Mouse (Mus musculus): ENCODE data around the gene Ccdc96. TPM values are rescaled to one million over a fixed set of nuclear protein-coding genes. Genes with fewer than 3 reads are reported as not detected.

Ccdc96 gene
- polyA plus RNA-seq, 1 experiment from 2014 or later, result 0.15 TPM

DNA sequence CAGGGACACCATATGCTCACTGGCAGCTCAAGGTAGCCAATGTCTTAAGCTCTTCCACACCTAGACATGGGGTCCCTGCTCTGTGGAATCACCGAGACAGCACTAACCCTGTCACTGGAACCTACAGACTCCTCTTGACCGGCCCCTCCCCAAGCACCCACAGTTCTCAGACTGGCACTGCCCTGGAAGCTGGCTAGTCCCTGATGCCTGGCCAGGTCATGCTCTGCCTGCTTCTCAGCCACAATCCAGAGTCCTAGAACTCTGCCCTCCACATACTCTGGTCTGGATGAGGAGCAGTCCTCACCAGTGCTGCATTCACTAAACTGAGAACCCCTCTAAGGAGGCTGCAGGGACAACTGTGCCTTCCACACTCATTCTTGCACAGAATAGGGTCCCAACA, 26.6 kb downstream of the Ccdc96 start:
- Histone ChIP-seq H3K9ac (no peak overlapping the region), H3K27me3 (no peaks in the 10 kb centered on the region), H3K4me3 (no peak overlapping the region), H3K4me2 (replicated peaks) (no peak overlapping the region), H3K4me1 (no peaks in the 10 kb centered on the region), H3K9me3 (no peaks in the 10 kb centered on the region), H3K36me3 (peaks cover 93% of the 10 kb centered on the region), H3K27ac (no peak overlapping the region)
- no peak for ATAC-seq (ENCODE audit: low FRiP score, low read depth)
- WGBS, result 91% methylated on average over 2 of the region's 2 CpGs

DNA sequence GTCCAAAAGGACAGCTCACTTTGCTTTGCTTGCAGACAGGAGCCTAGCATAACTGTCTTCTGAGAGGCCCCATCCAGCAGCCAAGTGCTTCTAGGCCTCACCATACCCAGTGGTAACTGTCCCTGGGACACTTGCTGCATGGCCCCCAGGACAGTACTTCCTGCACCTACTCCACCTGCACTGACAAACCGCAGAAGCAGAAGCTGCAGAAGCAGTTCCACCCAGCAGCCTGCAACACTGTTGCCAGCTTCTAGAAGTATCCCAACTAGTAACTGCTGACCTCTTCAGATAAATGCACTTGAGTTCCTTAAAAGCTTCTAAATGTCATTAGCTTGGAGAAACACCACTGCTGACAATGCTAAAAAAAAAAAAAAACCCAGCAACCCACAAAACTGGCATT, 30.7 kb downstream of the Ccdc96 start:
- Histone ChIP-seq H3K4me1 (no peaks in the 10 kb centered on the region), H3K27me3 (no peaks in the 10 kb centered on the region), H3K36me3 (peaks cover 93% of the 10 kb centered on the region), H3K9me3 (no peaks in the 10 kb centered on the region), H3K4me2 (replicated peaks) (no peak overlapping the region), H3K27ac (no peak overlapping the region), H3K9ac (no peak overlapping the region), H3K4me3 (no peak overlapping the region)
- WGBS, result 96% methylated on average over 1 of the region's 1 CpGs
- ATAC-seq (ENCODE audit: low FRiP score, low read depth), result no peak

DNA sequence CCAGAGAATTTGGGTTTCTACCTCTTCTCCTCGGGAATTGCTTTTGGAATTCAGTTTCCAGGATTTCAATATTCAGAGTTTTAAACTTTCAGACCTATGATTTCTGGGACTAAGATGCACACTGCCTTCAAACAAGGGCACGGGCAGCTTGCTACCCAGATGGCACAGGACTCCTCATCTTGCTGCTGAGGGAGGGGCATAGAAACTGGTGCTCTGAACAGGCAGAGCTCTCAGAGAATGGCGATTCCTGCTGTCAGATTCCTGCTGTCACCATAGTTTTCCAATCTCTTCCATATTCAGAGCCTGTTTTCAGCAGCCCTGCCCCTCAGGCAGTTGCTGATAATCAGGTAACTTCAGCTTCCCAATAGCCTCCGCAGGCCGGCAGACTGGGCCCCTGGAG, 31.2 kb downstream of the Ccdc96 start:
- no peaks in the 10 kb centered on the region for H3K4me1 ChIP-seq
- H3K4me3 ChIP-seq, result no peak overlapping the region
- H3K36me3 ChIP-seq, result peaks cover 93% of the 10 kb centered on the region
- ATAC-seq (ENCODE audit: low FRiP score, low read depth), result no peak
- no peaks in the 10 kb centered on the region for H3K27me3 ChIP-seq
- no peak overlapping the region for H3K9ac ChIP-seq
- no peaks in the 10 kb centered on the region for H3K9me3 ChIP-seq
- no peak overlapping the region for H3K27ac ChIP-seq
- H3K4me2 ChIP-seq (replicated peaks), result no peak overlapping the region
- 87% methylated on average over 5 of the region's 5 CpGs for WGBS

DNA sequence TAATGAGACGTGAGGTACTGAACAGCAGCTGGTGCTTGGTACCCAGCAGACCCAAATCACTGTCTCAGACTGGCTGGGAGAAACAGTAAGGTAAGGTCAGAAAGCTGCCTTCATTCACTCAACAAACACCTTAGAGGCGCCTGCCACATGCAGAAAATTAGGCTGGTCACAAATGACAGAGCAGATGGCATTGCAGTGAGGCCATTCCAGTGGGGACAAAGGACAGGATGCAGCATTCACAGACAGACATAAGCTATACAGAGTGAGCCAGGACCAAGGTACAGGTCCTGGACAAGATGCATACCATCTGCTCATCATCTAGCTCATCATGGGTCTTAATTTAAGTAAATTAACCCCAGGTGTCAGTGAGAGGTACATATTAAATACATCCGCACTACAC, 33.2 kb downstream of the Ccdc96 start:
- H3K4me1 ChIP-seq, result no peaks in the 10 kb centered on the region
- H3K9me3 ChIP-seq, result no peaks in the 10 kb centered on the region
- no peak overlapping the region for H3K4me2 ChIP-seq (replicated peaks)
- H3K36me3 ChIP-seq, result peaks cover 93% of the 10 kb centered on the region
- H3K4me3 ChIP-seq, result no peak overlapping the region
- 75% methylated on average over 3 of the region's 3 CpGs for WGBS
- ATAC-seq (ENCODE audit: low FRiP score, low read depth), result no peak
- no peaks in the 10 kb centered on the region for H3K27me3 ChIP-seq
- H3K9ac ChIP-seq, result no peak overlapping the region
- H3K27ac ChIP-seq, result no peak overlapping the region

DNA sequence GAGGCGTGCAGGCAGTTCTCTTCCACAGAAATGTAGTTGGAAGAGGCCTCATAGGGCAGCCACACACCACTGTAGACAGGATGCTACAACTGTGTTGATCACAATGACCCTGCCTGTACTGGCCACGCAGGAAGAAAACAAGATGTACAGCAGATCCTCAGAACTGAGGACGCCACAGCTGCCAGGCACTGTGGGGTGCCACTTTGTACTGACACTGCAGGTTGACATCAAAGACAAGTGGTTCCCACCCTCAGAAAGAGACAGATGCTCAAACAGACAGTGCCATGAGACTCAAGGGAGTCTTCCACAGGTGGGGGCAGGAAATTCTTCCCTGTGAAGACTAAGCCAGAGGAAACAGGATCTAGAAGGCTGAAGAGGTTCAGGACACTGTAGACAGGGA, 35.4 kb downstream of the Ccdc96 start:
- Histone ChIP-seq H3K9me3 (no peaks in the 10 kb centered on the region), H3K4me1 (no peaks in the 10 kb centered on the region), H3K4me3 (no peak overlapping the region), H3K27ac (no peak overlapping the region), H3K9ac (no peak overlapping the region), H3K27me3 (no peaks in the 10 kb centered on the region), H3K36me3 (peaks cover 96% of the 10 kb centered on the region), H3K4me2 (replicated peaks) (no peak overlapping the region)
- 80% methylated on average over 3 of the region's 3 CpGs for WGBS
- ATAC-seq (ENCODE audit: low FRiP score, low read depth), result no peak

DNA sequence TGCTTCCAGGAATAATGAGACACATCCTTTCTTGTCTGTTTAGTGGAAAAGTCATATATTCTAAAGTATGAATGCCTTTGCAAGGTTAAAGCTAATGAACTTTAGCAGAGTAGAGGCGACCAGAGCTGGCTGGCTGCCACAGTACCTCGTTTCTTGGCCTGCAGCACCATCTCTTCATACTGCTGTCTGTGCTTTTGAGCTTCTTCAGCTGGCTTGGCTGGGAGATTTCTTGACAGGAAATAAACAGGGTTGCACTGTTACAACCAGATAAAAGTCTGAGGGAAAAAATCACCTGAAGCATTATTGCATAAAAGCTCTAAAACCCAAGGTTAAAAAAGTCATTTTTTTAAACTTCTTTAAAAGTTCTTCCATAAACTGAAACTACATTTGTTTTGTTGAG, 38.4 kb downstream of the Ccdc96 start:
- Histone ChIP-seq H3K4me2 (replicated peaks) (no peak overlapping the region), H3K9me3 (no peaks in the 10 kb centered on the region), H3K27me3 (no peaks in the 10 kb centered on the region), H3K9ac (no peak overlapping the region), H3K36me3 (peaks cover 70% of the 10 kb centered on the region), H3K4me1 (no peaks in the 10 kb centered on the region), H3K4me3 (no peak overlapping the region), H3K27ac (no peak overlapping the region)
- WGBS, result 86% methylated on average over 2 of the region's 2 CpGs
- no peak for ATAC-seq (ENCODE audit: low FRiP score, low read depth)

DNA sequence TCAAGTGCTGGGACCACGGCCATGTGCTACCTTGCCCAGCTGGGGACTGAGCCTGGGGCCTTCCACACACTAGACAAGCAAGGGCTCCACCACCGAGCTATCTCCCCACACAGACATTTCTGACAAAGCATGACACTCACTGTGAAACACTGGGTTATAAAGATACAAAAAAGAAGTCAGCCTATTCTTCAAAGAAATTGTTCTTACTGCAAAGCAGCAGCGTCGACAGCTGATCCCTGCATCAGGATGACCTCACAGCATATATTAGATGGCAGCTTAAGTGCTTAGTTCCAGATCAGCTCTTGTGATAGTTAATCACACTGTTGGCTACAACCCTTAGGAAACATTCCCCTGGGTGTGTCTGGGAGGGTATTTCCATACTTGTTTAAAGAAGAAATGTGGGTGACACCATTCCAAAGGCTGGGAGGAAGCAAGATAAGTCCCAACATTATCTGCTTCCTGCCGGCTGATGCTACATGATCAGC, 38.9 kb downstream of the Ccdc96 start:
- no peak overlapping the region for H3K4me2 ChIP-seq (replicated peaks)
- 85% methylated on average over 5 of the region's 5 CpGs for WGBS
- H3K27ac ChIP-seq, result no peak overlapping the region
- no peak overlapping the region for H3K4me3 ChIP-seq
- H3K9me3 ChIP-seq, result no peaks in the 10 kb centered on the region
- no peak for ATAC-seq (ENCODE audit: low FRiP score, low read depth)
- no peaks in the 10 kb centered on the region for H3K4me1 ChIP-seq
- H3K36me3 ChIP-seq, result peaks cover 65% of the 10 kb centered on the region
- H3K9ac ChIP-seq, result no peak overlapping the region
- no peaks in the 10 kb centered on the region for H3K27me3 ChIP-seq

DNA sequence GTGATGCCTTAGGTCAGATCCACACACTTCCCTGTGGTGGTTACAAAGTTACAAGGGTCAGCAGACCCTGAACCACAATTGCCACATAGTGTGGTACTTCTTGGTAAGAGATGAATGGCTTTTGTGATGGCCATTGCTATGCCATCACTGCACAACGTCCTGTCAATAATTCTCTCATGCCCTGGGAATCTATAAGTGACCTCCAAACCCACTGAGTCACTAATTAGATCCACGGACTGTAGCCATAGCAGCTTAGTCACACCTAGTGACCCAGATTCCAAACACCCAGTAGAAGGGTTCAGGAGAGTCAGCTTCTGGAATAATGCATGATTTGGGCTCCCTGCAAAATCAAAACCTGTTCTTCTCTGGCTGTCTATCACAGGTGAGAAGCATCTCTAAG, 40.8 kb downstream of the Ccdc96 start:
- H3K36me3 ChIP-seq, result peaks cover 46% of the 10 kb centered on the region
- no peak overlapping the region for H3K4me3 ChIP-seq
- no peak overlapping the region for H3K9ac ChIP-seq
- 84% methylated on average over 2 of the region's 2 CpGs for whole genome bisulfite sequencing
- H3K27me3 ChIP-seq, result no peaks in the 10 kb centered on the region
- H3K4me1 ChIP-seq, result peaks cover 17% of the 10 kb centered on the region
- no peak overlapping the region for H3K4me2 ChIP-seq (replicated peaks)
- ATAC-seq (ENCODE audit: low FRiP score, low read depth), result no peak
- H3K27ac ChIP-seq, result no peak overlapping the region
- no peaks in the 10 kb centered on the region for H3K9me3 ChIP-seq

DNA sequence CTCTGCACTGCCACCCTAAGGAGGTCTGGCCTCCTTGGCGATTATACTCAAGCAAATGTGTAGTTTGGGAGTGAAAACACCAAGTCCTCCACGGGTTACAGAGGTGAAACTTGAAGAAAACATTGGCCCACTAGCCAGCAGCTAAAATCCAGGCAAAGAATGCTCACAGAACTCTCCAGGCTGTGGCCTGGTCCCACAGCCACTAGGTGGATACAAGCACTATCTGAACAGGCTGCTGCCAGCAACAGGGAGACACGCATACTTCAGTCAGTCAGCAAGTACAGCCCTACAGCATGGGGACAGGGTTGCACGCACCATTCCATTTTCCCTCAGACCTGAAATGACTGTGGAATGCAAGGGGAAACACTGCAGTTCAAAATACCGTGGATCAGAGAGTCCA, 41.9 kb downstream of the Ccdc96 start:
- 0 out of 2 replicates have a peak overlapping the region, but pooled peaks have one; percentile 31 for H3K9ac ChIP-seq
- H3K4me3 ChIP-seq, result no peak overlapping the region
- peaks cover 17% of the 10 kb centered on the region for H3K4me1 ChIP-seq
- WGBS, result 89% methylated on average over 5 of the region's 5 CpGs
- no peak overlapping the region for H3K4me2 ChIP-seq (replicated peaks)
- no peaks in the 10 kb centered on the region for H3K9me3 ChIP-seq
- ATAC-seq (ENCODE audit: low FRiP score, low read depth), result no peak
- no peak overlapping the region for H3K27ac ChIP-seq
- peaks cover 35% of the 10 kb centered on the region for H3K36me3 ChIP-seq
- H3K27me3 ChIP-seq, result no peaks in the 10 kb centered on the region

DNA sequence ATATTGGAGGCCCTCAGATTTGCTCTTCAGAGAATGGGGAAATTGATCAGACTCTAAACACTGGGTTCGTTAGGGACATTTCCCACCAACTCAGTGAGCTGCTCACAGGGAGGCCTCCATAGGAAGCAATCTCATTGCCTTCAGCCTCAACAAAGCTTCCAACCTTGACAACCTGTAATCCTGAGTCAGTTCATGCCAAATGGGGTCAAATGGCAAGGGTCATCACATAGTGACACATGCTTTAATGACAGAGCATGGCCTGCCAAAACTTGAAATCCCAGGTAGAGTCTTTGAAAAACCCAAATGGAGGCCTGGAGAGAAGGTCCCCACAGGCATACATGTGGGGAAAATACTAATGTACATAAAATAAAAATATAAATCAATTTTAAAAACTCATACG, 42.5 kb downstream of the Ccdc96 start:
- Histone ChIP-seq H3K9me3 (no peaks in the 10 kb centered on the region), H3K9ac (0 out of 2 replicates have a peak overlapping the region, but pooled peaks have one; percentile 31), H3K36me3 (peaks cover 29% of the 10 kb centered on the region), H3K4me2 (replicated peaks) (no peak overlapping the region), H3K27me3 (no peaks in the 10 kb centered on the region), H3K4me3 (no peak overlapping the region), H3K4me1 (peaks cover 17% of the 10 kb centered on the region), H3K27ac (no peak overlapping the region)
- ATAC-seq (ENCODE audit: low FRiP score, low read depth), result no peak
- WGBS, result 87% methylated on average over 2 of the region's 2 CpGs

DNA sequence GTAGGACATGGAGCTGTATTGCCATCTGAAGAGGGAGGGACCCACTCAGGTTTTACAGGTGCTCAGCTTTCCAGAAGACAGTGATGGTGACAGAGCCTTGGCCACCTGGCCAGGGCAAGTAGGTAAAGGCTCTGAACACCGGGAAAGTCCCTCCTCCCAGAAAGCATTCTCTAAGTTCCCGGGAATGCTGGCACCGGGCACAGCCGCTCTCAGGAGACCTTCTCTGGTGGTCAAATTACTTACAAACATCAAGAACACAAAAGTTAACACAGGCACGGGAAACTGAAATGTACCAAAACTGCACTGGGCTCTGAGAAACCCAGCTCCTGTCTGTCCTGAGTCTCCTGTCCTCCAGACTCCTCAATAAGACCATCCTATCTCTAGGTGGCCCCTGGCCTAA, 45.3 kb downstream of the Ccdc96 start:
- H3K36me3 ChIP-seq, result peaks cover 3% of the 10 kb centered on the region
- H3K9me3 ChIP-seq, result no peaks in the 10 kb centered on the region
- 3% methylated on average over 5 of the region's 5 CpGs for WGBS
- H3K4me2 ChIP-seq (replicated peaks), result peak overlapping the region; percentile 86
- H3K4me1 ChIP-seq, result peaks cover 17% of the 10 kb centered on the region
- ATAC-seq (ENCODE audit: low FRiP score, low read depth), result no peak
- H3K9ac ChIP-seq, result peak overlapping the region; percentile 93
- no peaks in the 10 kb centered on the region for H3K27me3 ChIP-seq
- no peak overlapping the region; the same call in 1 of the 2 replicates for H3K27ac ChIP-seq
- peak overlapping the region; percentile 92 for H3K4me3 ChIP-seq

DNA sequence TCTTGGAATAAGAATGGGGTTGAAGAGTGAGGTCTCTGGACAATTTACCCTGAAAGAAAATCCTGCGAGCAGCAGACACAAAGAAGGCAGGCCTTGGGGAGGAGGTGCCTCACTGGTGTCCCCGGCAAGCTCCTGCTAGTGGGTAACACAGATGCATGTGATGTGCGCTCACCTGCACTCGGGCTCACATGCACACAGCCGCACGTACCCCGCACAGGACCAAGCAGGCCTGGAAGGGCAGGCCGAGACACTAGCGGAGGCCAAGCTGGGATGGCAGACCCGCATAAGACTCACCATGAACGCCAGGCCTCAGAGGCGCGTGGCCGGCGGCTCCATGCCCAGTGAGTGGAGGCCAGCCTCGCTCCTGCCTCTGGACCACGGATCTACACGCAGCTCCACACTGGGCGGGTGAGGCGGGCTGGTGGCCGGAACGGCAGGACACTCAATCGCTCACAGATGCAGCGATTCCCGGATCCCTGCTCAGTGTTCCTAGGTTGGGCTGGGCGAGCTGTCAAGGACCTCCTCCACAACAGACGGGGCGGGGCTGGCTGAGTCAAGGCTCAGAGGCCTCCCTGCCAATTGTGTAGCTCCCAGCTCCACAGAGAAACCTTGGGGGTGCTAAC, 45.9 kb downstream of the Ccdc96 start:
- Histone ChIP-seq H3K4me1 (peaks cover 17% of the 10 kb centered on the region), H3K27ac (peak overlapping the region; percentile 75), H3K36me3 (no peaks in the 10 kb centered on the region), H3K27me3 (no peaks in the 10 kb centered on the region), H3K4me2 (replicated peaks) (peak overlapping the region; percentile 86), H3K4me3 (peak overlapping the region; percentile 92), H3K9me3 (no peaks in the 10 kb centered on the region), H3K9ac (peak overlapping the region; percentile 93)
- peak; percentile 97 for ATAC-seq (ENCODE audit: low FRiP score, low read depth)
- WGBS, result under 1% methylated on average over 28 of the region's 28 CpGs

DNA sequence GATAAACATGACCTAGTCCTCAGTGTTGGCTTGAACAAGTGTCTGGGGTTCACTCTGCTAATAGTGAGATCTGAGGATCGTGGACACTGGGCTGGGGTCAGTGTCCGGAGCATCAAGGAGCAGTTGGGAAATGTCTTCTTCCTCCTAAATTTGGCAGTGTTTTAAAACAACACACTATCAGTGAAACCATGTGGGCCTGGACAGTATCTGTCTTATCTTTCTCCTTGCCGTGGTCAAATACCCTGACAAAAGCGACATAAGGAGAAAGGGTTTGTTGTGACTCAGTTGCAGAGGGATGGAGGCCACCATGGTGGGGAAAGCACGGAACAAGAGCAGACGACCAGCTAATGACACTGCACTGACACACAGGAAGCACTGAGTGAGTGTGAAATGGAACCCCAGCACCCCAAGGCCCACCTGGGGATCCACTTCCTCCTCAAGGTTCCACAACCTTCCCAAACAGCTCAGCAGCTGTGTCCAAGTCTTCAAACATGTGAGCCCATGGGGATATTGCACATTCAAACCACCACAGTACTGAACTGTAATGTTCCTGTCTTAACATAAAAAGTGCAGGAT, 50.2 kb downstream of the Ccdc96 start:
- no peaks in the 10 kb centered on the region for H3K27me3 ChIP-seq
- ATAC-seq (ENCODE audit: low FRiP score, low read depth), result no peak
- no peak overlapping the region for H3K4me2 ChIP-seq (replicated peaks)
- no peak overlapping the region for H3K9ac ChIP-seq
- no peak overlapping the region for H3K4me3 ChIP-seq
- no peaks in the 10 kb centered on the region for H3K36me3 ChIP-seq
- WGBS, result 83% methylated on average over 6 of the region's 6 CpGs
- H3K9me3 ChIP-seq, result no peaks in the 10 kb centered on the region
- peaks cover 6% of the 10 kb centered on the region for H3K4me1 ChIP-seq
- no peak overlapping the region for H3K27ac ChIP-seq

All from limb, embryonic 13.5 days (tissue).